Mouse (Mus musculus): ENCODE measurements around the gene Grtp1.
A peak's percentile ranks its signal among the peaks of the same experiment; 100 is the strongest.

Gene Grtp1

DNA sequence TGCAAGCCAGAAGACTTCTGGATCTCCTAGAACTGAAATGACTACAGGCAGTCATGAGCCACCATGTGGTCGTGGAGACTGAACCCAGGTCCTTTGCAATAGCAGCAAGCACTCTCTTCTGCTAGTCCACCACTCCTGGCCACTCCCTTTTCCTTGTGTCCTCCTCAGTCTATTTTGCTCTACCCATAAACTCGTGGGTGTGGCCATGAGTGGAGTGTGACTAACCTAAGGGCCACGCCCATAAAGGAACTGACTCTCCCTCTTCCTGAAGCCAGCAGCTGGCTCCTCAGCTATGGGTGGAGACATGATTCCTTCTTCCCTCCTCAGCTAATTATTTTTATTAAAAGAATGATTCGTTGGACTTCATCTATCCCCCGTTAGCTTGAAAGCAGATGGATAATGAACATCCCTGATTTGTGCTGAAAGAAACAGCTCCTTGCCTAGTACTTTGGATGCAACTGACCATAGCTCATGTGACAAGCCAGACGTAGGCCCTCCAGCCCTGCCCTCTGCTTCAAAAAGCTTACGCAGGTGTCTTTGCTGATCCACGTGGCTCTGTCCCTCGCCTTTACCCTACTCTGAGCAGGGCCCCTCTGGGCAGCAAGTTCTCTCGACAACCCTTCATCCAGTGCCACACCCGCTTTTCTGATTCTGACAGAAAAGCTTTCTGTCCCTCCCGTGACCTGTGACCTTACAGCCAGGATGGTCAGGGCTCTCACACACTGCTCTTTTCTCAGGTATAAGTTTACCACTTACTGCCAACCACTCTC lies 4.1 kb upstream of the Grtp1 start:
- peak; percentile 63 for DNase-seq

DNA sequence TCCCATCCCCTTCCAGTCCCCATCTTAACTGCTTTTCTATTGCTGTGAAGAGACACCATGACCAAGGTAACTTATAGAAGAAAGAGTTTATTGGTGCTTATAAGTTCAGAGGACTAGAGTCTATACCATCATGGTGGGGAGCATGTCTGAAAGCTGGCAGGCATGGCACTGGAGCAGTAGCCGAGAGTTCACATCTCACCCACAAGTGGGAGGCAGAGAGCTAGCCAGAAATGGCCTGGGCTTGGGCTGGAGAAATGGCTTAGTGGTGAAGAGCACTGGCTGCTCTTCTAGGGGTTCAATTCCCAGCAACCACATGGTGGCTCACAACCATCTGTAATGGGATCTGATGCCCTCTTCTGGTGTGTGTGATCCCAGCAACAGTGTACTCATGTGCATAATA lies 3.1 kb upstream of the Grtp1 start:
- no peak for DNase-seq

DNA sequence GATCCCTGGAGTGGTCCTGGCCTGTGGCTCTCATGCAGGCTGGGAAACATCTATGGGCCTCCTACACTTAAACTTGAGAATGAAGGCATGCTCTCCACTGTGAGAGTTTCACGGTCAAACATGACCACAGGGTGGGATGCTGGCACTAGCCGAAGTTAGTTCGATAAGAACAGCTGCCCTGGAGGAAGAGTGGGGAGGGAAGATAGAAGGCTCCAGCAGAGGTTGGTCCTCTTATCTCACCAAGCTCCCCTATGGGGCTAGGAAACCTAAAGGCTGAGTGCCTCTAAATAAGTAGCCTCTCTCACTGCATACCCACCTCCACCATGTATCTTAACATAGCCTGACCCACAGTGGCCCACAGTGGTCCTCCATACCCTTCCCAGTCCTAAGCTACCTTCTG lies 2.4 kb upstream of the Grtp1 start:
- no peak for DNase-seq

DNA sequence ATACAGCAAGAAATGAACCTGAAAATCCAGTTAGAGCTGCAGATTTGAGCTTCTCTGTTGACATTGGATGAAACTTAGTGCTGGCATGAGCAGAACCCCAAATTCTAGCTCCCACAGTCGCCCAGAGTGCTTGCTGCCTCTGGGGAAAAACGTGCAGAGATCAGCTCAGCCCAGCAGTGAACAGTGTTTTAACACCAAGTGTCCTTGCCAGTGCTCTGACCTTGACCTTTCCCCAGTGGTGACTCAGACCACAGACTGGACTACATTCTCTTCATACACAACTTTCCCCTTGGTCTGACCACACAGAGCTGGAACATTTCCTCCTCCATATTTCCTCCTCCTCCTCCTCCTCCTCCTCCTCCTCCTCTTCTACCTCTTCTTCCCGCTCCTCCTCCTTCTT lies 1.6 kb upstream of the Grtp1 start:
- no peak for DNase-seq

DNA sequence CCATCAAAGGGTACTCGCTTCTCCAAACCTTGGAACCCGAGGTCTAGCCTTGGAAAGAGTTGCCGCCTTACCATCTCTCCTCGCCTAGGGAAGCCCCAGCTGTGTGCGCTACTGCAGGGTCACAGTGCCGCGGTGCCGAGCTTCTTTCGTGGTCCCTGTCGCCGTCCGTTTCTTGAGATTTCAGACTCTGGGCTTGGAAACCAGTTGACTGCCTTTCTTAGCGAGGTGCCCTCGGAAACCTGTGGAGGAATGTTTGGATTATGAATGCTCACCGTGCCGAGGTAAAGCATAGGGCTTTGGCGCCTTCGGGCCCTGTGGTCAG lies 554 bp upstream of the Grtp1 start:
- no peak for DNase-seq

DNA sequence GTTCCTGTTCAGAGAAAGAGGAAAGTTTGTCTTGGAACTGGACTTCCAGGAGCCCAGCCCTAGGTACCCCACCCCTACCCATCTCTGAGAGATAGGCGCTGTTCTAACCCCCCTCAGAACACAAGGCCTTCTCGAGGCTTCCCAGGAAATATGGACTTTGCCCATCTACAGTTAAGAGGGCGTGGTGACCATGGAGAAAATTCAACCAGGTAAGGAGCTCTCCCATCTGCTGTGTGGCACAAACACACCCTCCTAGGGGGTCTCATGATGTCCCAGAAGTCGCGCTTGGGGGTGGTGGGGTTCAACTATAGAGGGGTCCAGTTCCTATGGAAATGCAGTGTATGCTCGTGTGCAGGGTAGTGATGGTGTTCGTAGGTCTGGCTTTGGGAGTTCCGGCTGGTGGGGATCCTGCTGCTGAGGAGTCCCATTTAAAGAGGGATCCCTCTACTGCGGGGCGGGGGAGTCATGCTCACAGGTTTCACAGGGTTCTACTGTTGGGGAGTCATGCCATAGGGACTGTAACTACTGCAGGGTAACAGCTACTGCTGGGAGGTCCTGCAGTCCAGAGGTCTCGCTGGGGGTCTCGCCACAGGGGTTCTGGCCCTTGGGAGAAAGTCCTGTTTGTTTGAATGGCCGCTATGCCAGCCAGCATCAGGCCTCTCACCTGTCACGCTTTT lies 897 bp downstream of the Grtp1 start:
- peak; percentile 80 for DNase-seq

DNA sequence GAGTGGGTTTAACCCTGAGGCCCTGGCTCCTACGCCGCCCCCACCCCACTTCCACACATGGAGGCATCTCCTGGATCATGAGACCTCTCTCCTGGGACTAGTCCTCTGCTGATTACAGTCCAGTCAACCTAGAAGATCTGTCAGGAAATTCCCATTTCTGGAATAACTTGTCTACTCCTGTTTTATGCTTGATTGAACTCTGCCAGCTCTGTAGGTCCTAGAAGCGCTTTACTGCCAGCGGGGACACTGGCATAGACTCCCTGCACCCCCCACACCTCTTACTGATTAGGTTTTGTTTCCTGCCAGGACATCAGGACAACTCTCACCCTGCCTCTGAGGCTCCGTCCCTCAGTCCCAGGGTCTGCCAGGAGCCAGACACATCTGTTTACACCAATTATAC lies 2.9 kb downstream of the Grtp1 start:
- peak; percentile 67 for DNase-seq

DNA sequence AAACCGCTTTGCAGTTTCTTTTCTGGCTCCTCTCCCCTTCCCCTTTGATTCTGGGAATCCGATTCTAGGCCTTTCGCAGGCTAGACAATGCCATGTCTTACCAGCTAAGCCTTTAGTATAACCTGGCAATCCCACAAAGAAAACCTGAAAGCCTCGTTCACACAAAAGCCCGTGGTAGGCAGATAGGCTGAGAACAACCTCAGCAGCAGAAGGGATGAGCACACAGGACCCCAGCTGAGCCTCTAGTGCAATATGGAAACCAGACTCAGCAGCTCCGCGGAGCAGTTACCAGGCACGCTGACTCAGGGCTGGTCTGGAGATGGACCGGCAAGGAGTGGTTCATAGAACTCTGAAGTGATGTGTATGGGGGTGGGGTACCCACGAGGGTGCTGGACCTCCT lies 5.6 kb downstream of the Grtp1 start:
- DNase-seq: no peak

DNA sequence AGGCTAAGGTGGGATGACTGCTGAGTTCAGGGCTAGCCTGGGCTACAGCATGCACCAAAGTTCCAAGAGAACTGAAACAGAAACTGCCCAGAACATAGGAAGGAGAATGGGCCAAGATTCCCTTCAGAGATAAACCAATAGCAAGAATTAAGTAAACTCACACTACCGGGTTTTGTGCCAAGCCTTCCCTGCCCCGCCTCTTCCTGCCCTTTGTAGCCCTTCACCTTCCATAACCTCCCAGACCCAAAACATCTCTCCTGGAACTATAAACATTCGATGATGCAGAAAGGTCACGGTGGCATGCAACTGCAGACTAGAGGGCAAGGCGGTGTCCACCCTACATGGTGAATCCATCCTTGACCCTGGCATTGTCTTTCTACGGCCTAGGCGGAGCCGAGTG lies 10.2 kb downstream of the Grtp1 start:
- no peak for DNase-seq

DNA sequence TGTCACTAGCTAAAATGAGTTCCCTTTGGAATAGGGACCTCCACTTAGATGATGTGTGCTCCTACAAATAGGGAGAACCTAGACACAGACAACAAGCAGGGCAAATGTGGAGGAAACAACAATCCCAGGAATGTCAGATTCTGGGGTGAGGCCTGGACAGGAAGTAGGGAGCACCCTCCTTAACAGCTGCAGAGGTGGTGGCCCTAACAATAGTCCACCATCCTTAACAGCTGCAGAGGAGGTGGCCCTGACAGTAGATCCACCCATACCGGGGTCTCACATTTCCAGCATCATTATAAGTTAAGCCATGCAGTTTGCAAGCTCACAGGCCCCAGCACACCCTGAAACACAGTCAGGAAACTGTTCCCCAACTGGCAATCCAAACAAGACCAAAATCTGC lies 11.6 kb downstream of the Grtp1 start:
- DNase-seq: no peak

DNA sequence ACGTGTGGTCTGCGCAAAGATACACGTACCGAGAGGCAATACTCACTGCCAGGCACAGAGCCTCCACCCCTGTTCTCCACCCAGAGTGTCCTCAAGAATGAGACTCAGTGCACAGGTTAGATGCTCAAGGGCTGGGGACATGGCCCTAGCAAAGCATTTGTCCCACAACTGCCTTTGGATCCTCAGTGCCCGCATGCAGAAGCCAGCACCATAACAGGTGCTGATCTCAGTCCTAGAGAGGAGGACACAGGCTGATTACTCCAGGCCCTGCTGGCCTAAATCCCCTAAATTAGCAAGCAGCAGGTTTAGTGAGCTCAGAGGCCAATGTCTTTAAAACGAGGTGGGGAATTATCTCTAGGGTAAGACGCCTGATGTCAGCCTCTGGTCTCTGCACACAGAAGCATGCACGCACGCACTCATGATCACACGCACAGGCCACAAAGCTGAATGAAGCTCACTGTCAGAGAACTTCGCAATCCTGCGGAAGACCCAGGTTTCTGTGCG lies 12.3 kb downstream of the Grtp1 start:
- no peak for DNase-seq

DNA sequence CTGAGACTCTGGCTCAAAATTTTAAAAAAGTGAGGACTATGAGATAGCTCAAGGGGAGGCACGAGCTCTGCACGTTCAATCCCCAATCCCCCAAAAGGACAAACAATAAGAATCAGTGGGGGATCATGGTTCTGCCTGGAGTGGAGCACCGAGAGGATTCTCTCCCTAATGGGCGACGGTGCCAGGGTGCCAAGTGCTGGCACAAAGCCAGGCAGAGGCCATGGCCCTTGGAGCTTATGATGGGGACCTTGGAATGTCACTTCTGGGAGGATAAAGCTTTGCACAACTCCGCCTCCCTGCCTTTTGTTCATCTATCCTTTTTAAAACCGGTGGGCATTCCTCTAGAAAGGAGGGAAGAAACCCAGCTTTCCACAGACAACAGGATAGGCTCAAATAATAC lies 12.8 kb downstream of the Grtp1 start:
- DNase-seq: no peak

DNA sequence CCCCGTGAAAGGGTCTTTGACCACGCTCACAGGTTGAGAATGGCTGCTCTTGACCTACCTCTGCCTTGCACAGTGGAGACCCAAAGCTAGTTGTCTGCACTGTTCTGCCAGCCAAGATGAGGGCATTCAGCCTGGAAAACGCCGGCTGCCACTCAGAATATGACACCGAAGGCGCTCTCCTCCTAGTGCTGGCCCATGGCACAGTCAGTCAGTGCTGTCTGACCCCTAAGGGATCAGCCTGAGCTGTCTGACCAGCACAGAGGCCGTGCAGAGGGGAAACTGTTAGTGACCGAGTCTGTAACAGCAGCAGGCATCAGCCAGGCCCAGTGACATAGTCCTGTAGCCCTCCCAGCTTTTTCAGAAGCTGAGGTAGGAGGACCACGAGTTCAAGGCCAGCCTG lies 13.2 kb downstream of the Grtp1 start:
- no peak for DNase-seq

DNA sequence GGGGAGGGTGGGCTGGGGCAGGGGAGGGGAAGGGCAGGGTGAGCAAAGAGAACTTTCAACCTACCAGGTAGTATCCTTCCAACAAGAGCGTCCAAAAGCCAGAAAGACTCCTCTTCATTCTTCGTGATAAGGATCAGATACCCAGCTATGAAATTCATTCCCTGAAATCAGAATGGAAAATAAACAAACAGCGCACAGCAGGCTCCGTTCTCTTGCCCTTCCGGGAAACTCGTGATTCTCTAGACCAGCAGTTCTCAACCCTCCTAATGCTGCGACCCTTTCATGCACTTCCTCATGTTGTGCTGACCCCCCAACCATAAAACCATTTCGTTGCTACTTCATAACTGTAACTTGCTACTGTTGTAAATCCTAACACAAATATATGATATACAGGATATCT lies 13.6 kb downstream of the Grtp1 start:
- no peak for DNase-seq

DNA sequence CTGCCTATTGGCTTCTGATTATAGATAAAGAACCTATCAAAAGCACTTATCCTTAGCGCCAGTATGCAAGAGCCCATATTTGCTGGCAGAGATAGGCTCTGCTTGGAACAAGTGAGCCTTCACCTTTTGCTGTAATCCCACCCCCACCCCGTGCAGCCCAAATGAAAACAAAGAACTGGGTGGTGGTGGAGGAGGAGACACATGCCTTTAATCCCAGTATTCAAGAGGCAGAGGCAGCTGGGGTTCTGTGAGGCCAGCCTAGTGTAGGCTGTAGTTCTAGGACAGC lies 18.8 kb downstream of the Grtp1 start:
- no peak for DNase-seq

DNA sequence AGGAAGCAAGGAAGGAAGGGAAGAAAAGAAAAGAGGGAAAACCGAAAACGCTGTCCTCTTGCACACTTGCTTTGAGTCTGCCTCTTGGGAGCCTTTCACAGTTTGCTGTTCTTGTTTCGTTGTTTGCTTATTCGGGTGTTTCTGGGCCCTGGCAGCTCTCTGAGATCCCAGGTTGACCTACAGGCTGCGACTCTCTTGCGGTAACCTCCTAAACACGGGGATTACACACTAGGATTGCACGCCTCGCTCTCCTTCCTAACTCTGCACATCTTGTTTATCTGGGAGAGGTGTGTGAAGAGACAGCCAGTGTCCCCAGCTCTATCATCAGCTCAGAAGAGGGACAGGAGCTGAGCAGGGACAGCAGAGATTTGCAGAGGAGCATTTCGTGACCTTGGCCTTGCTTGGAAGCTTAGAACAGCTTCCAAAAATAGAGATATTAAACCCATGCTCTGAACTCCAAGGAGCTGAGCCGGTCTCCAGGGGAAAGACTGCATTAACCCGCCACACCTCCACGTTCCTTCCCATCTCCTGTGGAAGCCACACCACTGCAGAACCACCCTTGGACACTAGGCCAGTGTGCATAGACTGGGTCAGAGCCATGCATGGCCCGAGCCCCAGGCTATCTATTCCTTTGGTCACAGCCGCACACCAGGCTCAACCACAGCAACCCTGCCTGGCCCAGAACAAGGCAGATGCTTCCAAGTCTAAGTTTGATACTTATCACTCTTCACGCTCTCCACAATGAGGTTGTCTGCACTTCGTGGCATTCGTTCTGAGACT lies 19.3 kb downstream of the Grtp1 start:
- DNase-seq: no peak

DNA sequence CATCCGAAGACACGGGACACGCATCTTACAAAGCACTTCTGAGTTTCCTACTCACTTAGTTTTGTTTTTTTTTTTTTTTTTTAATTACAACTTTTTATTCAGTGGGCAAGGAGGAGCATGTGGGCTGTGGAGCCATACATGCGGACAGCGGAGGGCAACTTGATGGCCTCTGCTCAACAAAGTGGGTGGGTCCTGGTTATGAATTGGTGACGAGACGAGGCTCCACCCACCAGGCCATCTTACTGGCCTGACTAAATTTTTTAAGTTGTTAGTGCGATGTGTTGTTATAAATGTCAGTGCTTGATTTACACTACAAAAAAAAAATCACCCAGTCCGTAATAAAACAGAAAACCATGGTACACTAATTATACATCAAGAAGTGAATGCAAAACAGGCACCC lies 20.0 kb downstream of the Grtp1 start:
- no peak for DNase-seq

DNA sequence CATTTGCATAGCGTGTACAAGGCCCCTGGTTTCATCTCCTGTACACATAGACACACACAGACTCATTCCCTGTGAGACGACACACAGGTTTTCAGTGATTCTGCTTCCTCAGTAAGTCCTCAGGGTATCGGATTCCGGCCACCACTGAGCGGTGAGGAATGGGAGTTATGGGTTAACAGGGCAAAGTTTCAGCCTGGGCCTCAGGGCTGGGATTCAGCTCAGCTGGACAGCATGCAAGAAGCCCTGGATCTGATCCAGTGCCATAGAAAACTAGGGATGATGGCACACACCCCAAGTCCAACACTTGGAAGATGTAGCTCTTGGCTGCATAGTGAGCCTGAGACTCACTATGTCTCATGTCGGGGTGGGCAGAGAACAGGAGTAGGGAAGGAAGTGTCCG lies 20.5 kb downstream of the Grtp1 start:
- DNase-seq: no peak

DNA sequence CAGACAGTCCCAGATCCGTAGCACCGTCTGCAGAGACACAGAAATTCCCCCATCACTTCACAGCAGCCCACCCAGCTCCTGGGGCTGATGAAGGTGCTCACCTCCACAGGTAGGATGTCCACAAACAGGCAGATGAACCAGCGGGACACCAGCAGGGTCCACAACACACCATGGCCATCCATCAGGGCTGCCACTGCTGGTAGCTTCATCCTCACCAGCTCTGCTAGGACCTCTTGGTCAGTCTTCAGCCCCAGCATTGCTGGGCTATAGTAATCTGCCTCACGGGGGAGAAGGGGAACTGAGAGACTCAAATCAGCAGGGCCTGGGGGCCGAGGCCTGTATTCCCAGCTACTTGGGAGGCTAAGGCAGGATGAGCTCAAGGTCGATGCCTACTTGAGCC lies 20.9 kb downstream of the Grtp1 start:
- no peak for DNase-seq

DNA sequence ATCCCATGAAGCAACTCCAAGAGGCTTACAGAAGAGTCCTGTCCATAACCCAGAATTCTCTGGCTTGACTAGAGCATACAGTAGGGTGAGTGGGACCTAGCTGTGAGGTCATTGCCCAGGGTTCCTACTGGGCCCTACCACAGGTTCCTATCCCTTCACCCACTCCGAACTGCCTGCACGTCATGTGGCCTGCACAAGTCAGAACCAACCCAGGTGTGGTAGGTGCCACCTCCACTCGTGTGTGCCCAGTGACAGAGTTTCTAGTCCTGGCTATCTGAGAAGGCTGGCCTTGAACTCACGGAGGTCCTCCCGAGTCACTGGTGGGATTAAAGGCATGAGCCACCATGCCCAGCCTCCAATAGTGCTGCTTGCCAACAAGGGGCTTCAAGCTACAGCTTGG lies 22.3 kb downstream of the Grtp1 start:
- no peak for DNase-seq

DNA sequence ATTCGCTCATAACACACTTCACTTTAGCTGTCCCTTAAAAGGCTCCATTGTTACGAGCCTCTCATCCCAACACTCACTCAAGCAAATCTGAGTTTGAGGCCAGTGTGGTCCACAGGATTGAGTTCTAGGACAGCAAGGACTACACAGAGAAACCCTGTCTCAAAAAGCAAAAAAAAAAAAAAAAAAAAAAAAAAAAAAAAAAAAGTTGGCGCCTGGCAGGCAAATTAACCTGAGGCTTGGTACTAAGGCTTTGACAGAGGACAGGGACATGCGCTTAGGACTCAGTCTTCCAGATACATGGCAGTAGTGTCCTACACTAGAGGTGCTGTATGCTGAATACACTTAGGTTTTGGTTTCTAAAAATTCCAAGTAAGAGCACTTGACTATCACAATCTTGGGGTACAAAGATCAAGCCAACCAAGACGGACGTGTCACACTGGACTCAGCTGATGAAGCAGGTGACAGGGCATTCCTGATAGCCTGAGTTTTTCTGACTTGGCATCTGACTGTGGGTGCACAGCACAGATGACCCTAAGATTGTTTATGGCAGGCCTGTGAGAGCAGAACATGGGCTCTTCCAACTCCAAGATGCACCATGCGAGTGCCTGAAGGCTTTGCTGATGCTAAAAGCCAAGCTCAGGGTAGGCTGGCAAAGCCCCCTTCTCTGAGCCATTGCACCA lies 23.1 kb downstream of the Grtp1 start:
- no peak for DNase-seq

DNA sequence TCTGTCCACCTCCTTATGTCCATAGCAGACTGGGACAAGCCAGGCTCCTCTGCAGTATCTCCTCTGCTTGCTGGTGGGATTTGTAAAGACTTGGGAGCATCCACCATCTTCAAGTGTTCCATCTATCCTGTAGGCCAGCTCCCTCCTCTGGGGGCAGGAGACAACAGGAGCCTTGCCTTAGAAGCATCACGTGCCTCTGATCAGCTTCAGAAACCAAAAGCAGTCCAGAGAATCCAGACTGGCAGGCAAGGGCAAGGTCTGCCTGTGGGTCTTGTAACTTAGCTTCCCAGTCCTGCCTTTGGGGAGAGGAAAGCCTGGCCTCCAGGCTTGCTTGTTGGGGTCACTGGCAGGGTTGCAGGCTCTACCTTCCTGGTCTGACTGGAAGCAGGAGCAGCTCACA lies 24.8 kb downstream of the Grtp1 start:
- DNase-seq: peak; percentile 60

DNA sequence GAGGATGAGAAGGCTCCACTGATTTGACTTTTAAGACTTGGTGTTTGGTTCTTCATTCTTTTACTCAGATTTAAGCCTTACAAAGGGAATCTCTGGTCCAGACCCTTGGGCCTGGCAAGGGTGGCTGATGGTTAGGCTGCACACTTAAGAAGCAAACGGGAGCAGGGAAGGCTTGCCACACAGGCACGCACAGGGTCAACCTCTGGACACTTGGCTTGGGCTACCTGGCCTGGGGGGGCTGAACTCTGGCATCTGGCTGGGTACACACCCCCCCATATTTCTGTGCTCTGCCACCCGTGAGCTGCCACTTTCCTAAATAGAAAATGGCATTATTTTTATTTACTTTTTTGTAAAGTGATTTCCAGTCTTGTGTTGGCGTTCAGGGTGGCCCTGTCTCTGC lies 25.6 kb downstream of the Grtp1 start:
- DNase-seq: peak; percentile 73

DNA sequence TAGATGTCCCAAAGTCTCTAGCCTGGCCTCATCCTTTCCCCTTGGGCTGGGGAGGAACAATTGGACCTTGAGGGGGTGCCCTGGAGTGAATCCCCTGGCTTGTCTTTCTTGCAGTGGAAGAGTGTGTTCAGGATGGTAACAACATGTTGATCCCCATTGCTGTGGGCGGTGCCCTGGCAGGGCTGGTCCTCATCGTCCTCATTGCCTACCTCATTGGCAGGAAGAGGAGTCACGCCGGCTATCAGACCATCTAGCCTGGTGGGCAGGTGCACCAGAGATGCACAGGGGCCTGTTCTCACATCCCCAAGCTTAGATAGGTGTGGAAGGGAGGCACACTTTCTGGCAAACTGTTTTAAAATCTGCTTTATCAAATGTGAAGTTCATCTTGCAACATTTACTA lies 26.1 kb downstream of the Grtp1 start:
- peak; percentile 49 for DNase-seq
